Mouse (Mus musculus) embryonic fibroblast, embryonic 13.5 days (primary cell): ENCODE measurements around the gene L3mbtl3.

Experiments used
- CTCF ChIP-seq: IDR thresholded peaks from 2 replicates; pipeline ENCODE4 v1.5.1; 2011; ENCODE audit warnings: mild to moderate bottlenecking, control low read depth, low read length, moderate library complexity, borderline replicate concordance; ENCODE audit not compliant: insufficient read depth
- POLR2A ChIP-seq: IDR thresholded peaks from 2 replicates; pipeline ENCODE4 v1.6.1; 2011; ENCODE audit warnings: low read depth, mild to moderate bottlenecking, control low read depth, low read length, moderate library complexity

GRCm38 (mm10) chr10:26388656-26389055, 12.9 kb upstream of the L3mbtl3 start:
- TF ChIP-seq POLR2A (no peak), CTCF (no peak)
